Mouse (Mus musculus): ENCODE measurements around the gene Cacna2d1. TPM values are rescaled to one million over a fixed set of nuclear protein-coding genes. Genes with fewer than 3 reads are reported as not detected.
A peak's percentile ranks its signal among the peaks of the same experiment; 100 is the strongest.

Cacna2d1 gene
- polyA plus RNA-seq, 1 experiment from 2014 or later = 44.3 TPM

DNA sequence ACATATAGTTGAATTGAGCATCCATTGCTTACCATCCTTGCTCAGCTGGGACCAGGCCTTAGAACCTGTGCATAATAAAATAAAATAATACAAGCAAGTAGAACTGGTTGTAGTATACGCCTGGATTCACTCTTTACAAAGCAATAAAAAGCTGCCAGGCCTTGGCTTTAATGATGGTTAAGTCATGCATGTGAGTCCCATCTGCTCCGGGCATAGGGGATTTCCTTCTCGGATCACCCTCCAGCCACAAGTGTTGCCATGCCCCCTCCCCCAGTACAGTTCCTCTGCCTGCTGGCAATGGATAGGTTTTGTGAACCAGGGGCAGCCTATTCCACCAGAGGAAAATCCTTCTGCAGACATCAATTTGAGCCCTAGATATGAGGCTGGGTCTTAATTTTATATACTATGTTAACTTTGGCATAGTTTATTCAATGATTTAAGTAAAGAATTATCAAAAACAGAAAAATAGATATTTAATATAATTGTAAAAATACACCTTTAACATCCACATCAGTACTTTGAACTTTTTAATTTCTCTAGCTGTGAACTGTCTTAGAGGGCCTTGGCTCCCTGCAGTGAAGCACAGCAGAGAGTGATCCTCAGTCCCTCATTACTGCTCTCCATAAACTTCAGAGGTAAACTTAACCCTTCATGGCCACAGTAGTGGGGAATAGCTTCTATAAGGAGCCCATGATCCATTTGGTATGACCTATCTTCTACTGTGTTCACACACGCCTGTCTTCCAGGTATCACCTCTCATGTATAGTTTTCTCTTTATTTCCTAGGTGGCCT lies 90.3 kb downstream of the Cacna2d1 start:
- no peak overlapping the region for H3K4me3 ChIP-seq
- 25% methylated on average over 4 of the region's 4 CpGs for WGBS
- peaks cover 6% of the 10 kb centered on the region; the same call in 1 of the 2 replicates for H3K4me1 ChIP-seq (replicated peaks)
- H3K4me2 ChIP-seq = no peak overlapping the region
- no peaks in the 10 kb centered on the region for H3K27me3 ChIP-seq
- no peak overlapping the region for H3K9ac ChIP-seq
- ATAC-seq (ENCODE audit: low read depth) = peak; percentile 56
- no peaks in the 10 kb centered on the region for H3K9me3 ChIP-seq
- no peaks in the 10 kb centered on the region for H3K36me3 ChIP-seq
- H3K27ac ChIP-seq (replicated peaks) = no peak overlapping the region

DNA sequence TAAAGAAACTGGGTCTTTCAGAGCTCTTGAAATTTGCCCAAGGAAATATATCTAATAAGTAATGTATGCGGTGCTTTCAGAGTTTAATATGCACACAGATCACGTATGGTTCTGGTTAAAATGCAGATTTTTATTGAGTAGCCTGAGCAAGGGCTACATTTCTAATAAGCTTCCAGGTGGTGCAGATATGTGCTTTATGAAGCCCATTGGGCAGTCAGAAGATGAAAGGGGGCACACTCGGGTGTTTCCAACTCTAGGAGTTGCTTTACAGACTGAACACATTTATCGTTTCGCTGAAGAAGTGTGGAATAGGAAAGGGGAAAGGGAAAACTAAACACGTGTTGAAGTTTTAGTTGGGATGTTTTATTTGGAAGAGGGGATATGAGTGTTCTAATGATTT lies 94.4 kb downstream of the Cacna2d1 start:
- no peaks in the 10 kb centered on the region for H3K36me3 ChIP-seq
- H3K4me1 ChIP-seq (replicated peaks) = peaks cover 6% of the 10 kb centered on the region; the same call in 1 of the 2 replicates
- 67% methylated on average over 6 of the region's 6 CpGs for WGBS
- no peaks in the 10 kb centered on the region for H3K27me3 ChIP-seq
- no peak overlapping the region for H3K9ac ChIP-seq
- ATAC-seq (ENCODE audit: low read depth) = no peak
- H3K4me3 ChIP-seq = no peak overlapping the region
- H3K9me3 ChIP-seq = no peaks in the 10 kb centered on the region
- no peak overlapping the region for H3K4me2 ChIP-seq
- no peak overlapping the region; the same call in 1 of the 2 replicates for H3K27ac ChIP-seq (replicated peaks)

DNA sequence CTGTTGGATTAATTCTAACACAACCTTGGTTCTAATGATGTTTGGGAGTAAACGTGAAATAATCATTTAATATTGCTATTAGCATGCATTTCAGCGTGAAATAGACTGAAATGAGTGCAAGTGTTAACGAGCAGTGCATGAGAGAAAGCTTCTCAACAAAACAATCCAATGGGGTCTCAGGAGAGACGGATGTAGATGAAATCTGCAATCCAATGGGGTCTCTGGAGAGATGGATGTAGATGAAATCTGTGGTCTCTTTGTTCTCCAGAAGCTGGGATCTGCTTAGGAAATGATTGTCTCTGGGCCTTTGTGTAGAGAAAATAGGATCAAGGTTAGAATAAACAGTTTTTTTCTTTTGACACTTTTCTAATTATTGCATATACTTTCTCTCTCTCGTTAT lies 95.0 kb downstream of the Cacna2d1 start:
- Histone ChIP-seq H3K27me3 (no peaks in the 10 kb centered on the region), H3K4me1 (replicated peaks) (peaks cover 6% of the 10 kb centered on the region; the same call in 1 of the 2 replicates), H3K4me2 (no peak overlapping the region), H3K27ac (replicated peaks) (peak overlapping the region; percentile 64), H3K36me3 (no peaks in the 10 kb centered on the region), H3K4me3 (no peak overlapping the region), H3K9ac (no peak overlapping the region), H3K9me3 (no peaks in the 10 kb centered on the region)
- no peak for ATAC-seq (ENCODE audit: low read depth)
- 37% methylated on average over 5 of the region's 5 CpGs for WGBS

DNA sequence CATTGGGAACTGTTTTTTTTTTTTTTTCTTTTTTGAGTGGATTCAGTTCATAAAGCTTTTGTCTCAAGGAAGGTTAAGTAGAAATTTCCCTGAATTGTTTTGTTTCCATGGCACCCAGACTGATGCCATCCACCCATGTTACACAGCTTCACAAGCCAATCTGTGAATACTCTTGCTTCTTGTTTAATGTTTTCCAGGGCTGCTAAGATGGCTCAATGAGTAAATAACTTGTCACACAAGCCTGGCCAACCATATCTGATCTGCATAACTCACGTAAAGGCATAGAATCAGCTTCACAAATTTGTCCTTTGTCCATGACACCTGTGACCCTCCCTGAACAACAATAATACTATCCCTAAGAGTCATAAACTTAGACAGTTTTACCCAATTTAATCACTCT lies 99.1 kb downstream of the Cacna2d1 start:
- Histone ChIP-seq H3K4me2 (no peak overlapping the region), H3K27ac (replicated peaks) (no peak overlapping the region), H3K9me3 (no peaks in the 10 kb centered on the region), H3K36me3 (no peaks in the 10 kb centered on the region), H3K9ac (no peak overlapping the region), H3K27me3 (no peaks in the 10 kb centered on the region), H3K4me3 (no peak overlapping the region), H3K4me1 (replicated peaks) (peaks cover 22% of the 10 kb centered on the region)
- WGBS = 80% methylated on average over 1 of the region's 1 CpGs
- ATAC-seq (ENCODE audit: low read depth) = no peak

DNA sequence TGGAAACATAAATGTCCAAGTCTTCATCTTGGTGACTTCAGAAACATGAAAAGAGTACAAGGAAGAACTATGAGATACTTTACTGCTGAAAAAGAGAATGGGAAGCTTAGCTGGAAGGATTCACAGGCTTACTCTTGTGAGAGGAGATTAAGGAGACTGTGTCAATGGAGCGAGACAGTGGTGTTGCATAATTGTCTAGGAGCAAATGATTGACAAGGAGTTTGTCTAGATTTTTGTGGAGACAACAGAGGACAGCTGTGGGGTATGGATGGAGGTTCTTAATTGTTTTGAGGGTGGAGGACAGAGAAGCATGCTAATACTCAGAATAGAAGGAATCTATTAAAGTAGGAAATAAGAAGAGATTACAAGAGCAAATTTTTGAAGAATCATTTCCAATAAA lies 100.8 kb downstream of the Cacna2d1 start:
- no peak overlapping the region for H3K9ac ChIP-seq
- no peaks in the 10 kb centered on the region for H3K27me3 ChIP-seq
- no peak overlapping the region for H3K27ac ChIP-seq (replicated peaks)
- no peak overlapping the region for H3K4me2 ChIP-seq
- 76% methylated on average over 1 of the region's 1 CpGs for WGBS
- peaks cover 16% of the 10 kb centered on the region for H3K4me1 ChIP-seq (replicated peaks)
- ATAC-seq (ENCODE audit: low read depth) = no peak
- no peak overlapping the region for H3K4me3 ChIP-seq
- H3K9me3 ChIP-seq = no peaks in the 10 kb centered on the region
- no peaks in the 10 kb centered on the region for H3K36me3 ChIP-seq

DNA sequence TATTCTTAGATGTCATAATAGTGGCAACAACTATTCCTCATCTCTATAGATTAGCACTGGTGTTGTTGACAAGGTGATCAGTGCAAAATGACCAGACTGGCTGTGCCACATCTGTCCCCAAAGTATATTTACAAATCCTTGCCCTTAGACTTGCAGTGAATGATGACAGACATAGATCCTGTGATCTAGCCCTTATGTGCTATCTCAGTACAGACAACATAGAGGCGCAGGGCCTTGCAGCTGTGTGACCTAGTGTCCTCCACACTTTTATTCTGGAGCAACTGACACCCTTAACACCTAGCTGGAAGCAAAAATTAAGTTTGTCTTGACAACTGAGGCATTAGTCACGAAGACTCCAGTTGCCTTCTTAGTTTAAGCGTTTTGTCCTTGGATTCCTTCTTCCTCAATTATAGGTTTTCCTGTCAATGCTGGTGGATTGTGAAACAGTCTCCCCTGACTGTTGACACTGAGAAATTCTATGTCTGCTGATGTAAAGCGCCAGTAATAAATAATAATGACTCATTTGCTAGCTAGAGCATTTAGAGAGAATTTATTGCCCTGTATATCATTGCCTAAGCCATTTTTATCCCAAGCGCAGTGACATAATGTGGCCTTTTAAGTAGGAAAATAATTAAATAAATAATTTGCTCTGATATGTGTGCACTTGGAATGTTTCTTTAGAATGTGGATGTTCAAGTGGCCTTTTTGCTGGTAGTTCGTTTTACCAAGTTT lies 110.8 kb downstream of the Cacna2d1 start:
- Histone ChIP-seq H3K27me3 (no peaks in the 10 kb centered on the region), H3K9ac (no peak overlapping the region), H3K4me1 (replicated peaks) (peaks cover 21% of the 10 kb centered on the region), H3K4me2 (no peak overlapping the region), H3K36me3 (no peaks in the 10 kb centered on the region), H3K27ac (replicated peaks) (peak overlapping the region; percentile 46), H3K4me3 (no peak overlapping the region), H3K9me3 (no peaks in the 10 kb centered on the region)
- no peak for ATAC-seq (ENCODE audit: low read depth)
- WGBS = 69% methylated on average over 6 of the region's 6 CpGs

DNA sequence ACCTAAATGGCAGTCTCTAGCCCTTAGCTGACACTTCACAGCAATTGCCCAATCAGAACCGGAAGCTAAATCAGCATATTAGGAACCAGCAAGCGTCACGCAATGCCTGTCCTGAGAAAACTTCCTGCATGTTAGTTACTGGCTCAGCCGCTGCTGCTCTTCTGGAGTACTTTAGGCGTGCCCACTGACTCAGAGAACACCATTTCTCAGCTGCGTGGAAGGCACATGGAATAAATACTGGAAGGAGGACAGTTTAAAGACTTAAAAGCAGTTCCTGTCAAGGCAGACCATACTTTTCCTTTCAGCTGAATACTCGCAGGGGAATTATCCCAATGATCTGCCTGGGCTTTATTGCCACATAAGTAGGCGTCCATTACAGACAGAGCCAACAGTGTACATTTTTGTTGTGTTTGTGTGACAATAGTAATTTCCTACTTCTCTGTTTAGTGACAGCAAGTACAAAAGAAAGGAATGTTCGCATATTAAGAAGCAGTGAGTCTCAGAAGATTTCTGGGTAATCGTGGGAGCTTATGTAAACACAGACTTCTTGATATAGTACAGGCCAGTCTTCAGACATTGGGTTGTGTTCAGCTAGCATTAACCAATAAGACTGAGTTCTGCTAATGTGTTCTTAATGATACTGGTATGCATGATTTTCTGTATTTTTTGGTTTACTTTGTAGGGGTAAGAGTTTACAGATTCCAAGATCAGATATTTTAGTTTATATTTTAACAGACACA lies 113.1 kb downstream of the Cacna2d1 start:
- 61% methylated on average over 10 of the region's 10 CpGs for WGBS
- H3K27ac ChIP-seq (replicated peaks) = peak overlapping the region; percentile 52
- no peaks in the 10 kb centered on the region for H3K9me3 ChIP-seq
- no peak for ATAC-seq (ENCODE audit: low read depth)
- H3K4me3 ChIP-seq = no peak overlapping the region
- peaks cover 21% of the 10 kb centered on the region for H3K4me1 ChIP-seq (replicated peaks)
- no peaks in the 10 kb centered on the region for H3K27me3 ChIP-seq
- no peaks in the 10 kb centered on the region for H3K36me3 ChIP-seq
- H3K9ac ChIP-seq = no peak overlapping the region
- H3K4me2 ChIP-seq = no peak overlapping the region

DNA sequence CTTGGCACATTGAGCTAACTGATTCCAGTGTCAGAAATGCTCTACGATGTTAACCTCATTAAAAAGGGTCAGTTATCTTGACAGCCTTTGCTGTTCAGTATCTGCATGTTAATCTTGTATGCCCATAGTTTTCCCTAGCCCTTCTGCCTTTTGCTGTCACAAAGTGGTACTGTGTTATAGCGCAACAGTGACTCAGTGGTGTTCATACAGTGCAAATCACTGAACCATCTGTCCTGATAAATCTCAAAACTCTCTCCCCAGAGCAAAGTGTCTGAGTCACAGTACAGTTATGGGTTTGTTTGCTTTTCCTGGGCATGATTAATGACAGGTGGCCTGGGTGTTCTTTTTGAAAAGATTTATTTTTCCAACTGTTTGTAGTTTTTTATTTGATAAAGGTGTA lies 122.3 kb downstream of the Cacna2d1 start:
- 58% methylated on average over 2 of the region's 2 CpGs for WGBS

DNA sequence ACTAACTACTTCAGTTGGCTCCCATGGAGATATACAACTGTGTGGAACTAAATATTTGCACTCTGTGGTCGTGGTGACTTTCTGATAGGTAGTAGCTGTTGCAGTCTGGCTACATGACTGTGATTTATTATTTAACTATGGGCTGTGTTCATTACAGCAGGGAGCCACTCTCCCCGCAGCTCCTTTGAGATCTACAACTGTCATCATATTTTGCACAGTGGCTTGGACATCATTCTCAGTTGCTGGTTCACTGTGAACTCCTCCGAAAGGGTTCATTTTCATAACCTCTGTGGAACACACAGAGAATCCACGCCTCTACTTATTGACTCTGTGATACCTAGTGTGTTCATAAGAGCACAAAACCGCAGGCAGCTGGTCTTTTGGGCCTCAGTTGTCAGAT lies 128.3 kb downstream of the Cacna2d1 start:
- ATAC-seq (ENCODE audit: low read depth) = peak; percentile 76
- peak overlapping the region; percentile 71 for H3K27ac ChIP-seq (replicated peaks)
- H3K36me3 ChIP-seq = no peaks in the 10 kb centered on the region
- peaks cover 5% of the 10 kb centered on the region for H3K4me1 ChIP-seq (replicated peaks)
- WGBS = 30% methylated on average over 5 of the region's 5 CpGs
- no peak overlapping the region for H3K4me3 ChIP-seq
- H3K4me2 ChIP-seq = no peak overlapping the region
- no peak overlapping the region for H3K9ac ChIP-seq
- H3K9me3 ChIP-seq = no peaks in the 10 kb centered on the region
- no peaks in the 10 kb centered on the region for H3K27me3 ChIP-seq

More for the DNA sequence above, 122.3 kb downstream of the Cacna2d1 start:
- H3K27me3 ChIP-seq = no peaks in the 10 kb centered on the region
- no peaks in the 10 kb centered on the region for H3K36me3 ChIP-seq
- H3K9me3 ChIP-seq = no peaks in the 10 kb centered on the region
- H3K4me1 ChIP-seq (replicated peaks) = no peaks in the 10 kb centered on the region; the same call in 1 of the 2 replicates
- H3K27ac ChIP-seq (replicated peaks) = no peak overlapping the region
- H3K4me2 ChIP-seq = no peak overlapping the region
- no peak overlapping the region for H3K4me3 ChIP-seq
- no peak for ATAC-seq (ENCODE audit: low read depth)
- no peak overlapping the region for H3K9ac ChIP-seq

DNA sequence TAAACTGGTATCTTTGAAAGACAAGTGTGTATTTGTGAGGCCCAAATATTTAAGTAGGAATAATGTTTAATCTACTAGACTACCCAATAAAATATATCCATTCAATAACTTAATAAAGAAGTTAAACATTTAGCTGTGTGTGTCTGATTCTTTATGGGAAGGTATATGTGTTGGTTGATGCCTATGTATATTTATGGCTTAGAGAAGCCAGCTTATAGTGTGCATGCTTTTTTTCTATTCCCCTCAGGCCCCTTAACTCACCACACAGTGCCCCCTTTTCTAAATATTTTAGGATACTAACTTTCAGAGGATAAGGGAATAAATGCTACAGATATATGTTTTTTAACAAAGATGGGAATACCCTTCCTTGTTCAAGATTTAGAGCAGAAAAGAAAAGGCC lies 128.8 kb downstream of the Cacna2d1 start:
- 0 out of 2 replicates have a peak, but pooled peaks have one; percentile 59 for ATAC-seq (ENCODE audit: low read depth)
- peak overlapping the region; percentile 71; the same call in 1 of the 2 replicates for H3K27ac ChIP-seq (replicated peaks)
- H3K36me3 ChIP-seq = no peaks in the 10 kb centered on the region
- H3K4me1 ChIP-seq (replicated peaks) = peaks cover 5% of the 10 kb centered on the region
- no peaks in the 10 kb centered on the region for H3K9me3 ChIP-seq
- no peak overlapping the region for H3K4me2 ChIP-seq
- no peak overlapping the region for H3K9ac ChIP-seq
- H3K4me3 ChIP-seq = no peak overlapping the region
- H3K27me3 ChIP-seq = no peaks in the 10 kb centered on the region

DNA sequence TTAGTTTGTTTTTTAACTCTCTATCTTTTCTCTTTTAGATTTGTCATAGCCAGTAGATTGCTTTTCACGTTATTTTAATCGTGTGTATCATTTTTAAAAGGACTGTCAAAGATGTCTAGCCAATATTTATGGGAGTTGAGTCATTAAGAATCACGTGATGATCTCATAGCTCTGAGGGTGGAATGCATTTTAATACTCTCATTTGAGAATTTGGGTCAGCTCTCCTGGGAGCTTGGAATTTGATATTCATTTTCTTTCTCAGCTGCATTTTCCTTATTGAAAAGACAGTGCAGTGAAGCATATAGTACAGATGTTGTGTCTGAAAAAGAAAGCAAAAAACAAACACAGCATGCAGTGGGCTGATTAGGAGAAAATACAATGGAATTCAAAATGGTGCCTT lies 129.5 kb downstream of the Cacna2d1 start:
- Histone ChIP-seq H3K4me1 (replicated peaks) (peaks cover 5% of the 10 kb centered on the region), H3K27ac (replicated peaks) (peak overlapping the region; percentile 34; the same call in 1 of the 2 replicates), H3K36me3 (no peaks in the 10 kb centered on the region), H3K4me3 (no peak overlapping the region), H3K27me3 (no peaks in the 10 kb centered on the region), H3K9me3 (no peaks in the 10 kb centered on the region), H3K4me2 (no peak overlapping the region), H3K9ac (no peak overlapping the region)
- 39% methylated on average over 3 of the region's 3 CpGs for WGBS
- ATAC-seq (ENCODE audit: low read depth) = no peak

DNA sequence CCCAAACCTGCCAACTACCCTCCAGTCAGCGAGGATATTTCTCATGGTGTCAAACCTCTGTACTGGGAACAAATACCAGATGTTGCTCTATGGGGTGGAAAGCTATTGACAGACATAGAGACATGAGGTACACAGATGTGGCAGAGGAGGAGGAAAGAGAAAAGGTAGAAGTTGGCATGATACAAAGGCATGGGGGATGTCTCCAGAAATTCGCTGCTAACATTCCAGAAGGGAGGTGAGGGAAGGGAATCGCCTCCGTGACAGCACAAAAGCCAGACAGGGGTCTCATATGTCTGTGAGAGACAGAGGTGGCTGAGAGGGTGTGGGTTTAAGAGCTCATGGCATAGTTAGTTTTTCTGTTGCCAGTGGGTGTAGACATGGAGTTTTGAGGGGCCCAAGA lies 131.3 kb downstream of the Cacna2d1 start:
- WGBS = 77% methylated on average over 4 of the region's 4 CpGs

More for the DNA sequence above, 131.3 kb downstream of the Cacna2d1 start:
- no peak overlapping the region for H3K4me2 ChIP-seq
- H3K4me1 ChIP-seq (replicated peaks) = peaks cover 5% of the 10 kb centered on the region
- H3K9me3 ChIP-seq = no peaks in the 10 kb centered on the region
- H3K27ac ChIP-seq (replicated peaks) = 0 out of 2 replicates have a peak overlapping the region, but pooled peaks have one; percentile 9
- H3K9ac ChIP-seq = no peak overlapping the region
- H3K27me3 ChIP-seq = no peaks in the 10 kb centered on the region
- ATAC-seq (ENCODE audit: low read depth) = no peak
- H3K36me3 ChIP-seq = no peaks in the 10 kb centered on the region
- H3K4me3 ChIP-seq = no peak overlapping the region

All from neural tube, embryonic 13.5 days (tissue).